Mouse (Mus musculus) liver, embryonic 15.5 days (tissue): ENCODE results near the gene Art3. TPM values are rescaled to one million over a fixed set of nuclear protein-coding genes. Genes with fewer than 3 reads are reported as not detected.

ENCODE experiments used
- ATAC-seq: fragments of 200-750 bp; cut with Nextera tagmentation; 2 replicates; pipeline ENCODE4 v1.8.0; 2017; ENCODE audit warnings: moderate number of reproducible peaks, mild to moderate bottlenecking, moderate library complexity; ENCODE audit not compliant: insufficient read depth
- H3K27ac ChIP-seq: fragments of 300-500 bp; sonication (generic); replicated peaks from 2 replicates; pipeline ENCODE4 v1.5.1; 2015; ENCODE audit warnings: mild to moderate bottlenecking, inconsistent platforms
- H3K27me3 ChIP-seq: fragments of 300-500 bp; sonication (generic); 2 replicates; pipeline ENCODE4 v1.6.1; 2015; ENCODE audit warnings: mild to moderate bottlenecking, inconsistent platforms
- H3K36me3 ChIP-seq: fragments of 300-500 bp; sonication (generic); replicated peaks from 2 replicates; pipeline ENCODE4 v1.6.1; 2015; ENCODE audit warnings: moderate library complexity, mild to moderate bottlenecking, inconsistent platforms
- H3K4me1 ChIP-seq: fragments of 300-500 bp; sonication (generic); replicated peaks from 2 replicates; pipeline ENCODE4 v1.6.1; 2015; ENCODE audit warnings: inconsistent platforms
- H3K4me2 ChIP-seq: fragments of 300-500 bp; sonication (generic); 2 replicates; pipeline ENCODE4 v1.6.1; 2015; ENCODE audit warnings: moderate library complexity, mild to moderate bottlenecking, inconsistent platforms
- H3K4me3 ChIP-seq: fragments of 300-500 bp; sonication (generic); replicated peaks from 2 replicates; pipeline ENCODE4 v1.5.1; 2015; ENCODE audit warnings: mild to moderate bottlenecking, inconsistent platforms
- H3K9ac ChIP-seq: fragments of 300-500 bp; sonication (generic); 2 replicates; pipeline ENCODE4 v1.6.1; 2015; ENCODE audit warnings: moderate library complexity, mild to moderate bottlenecking, inconsistent platforms
- H3K9me3 ChIP-seq: fragments of 300-500 bp; sonication (generic); replicated peaks from 2 replicates; pipeline ENCODE4 v1.6.1; 2016; ENCODE audit warnings: inconsistent platforms
- WGBS: fragments of 180-500 bp; shearing (Covaris S2); methylation state at CpG from one replicate; pipeline ENCODE4 v1.1.7; 2015; ENCODE audit warnings: mixed read lengths; ENCODE audit not compliant: insufficient replicate concordance; 5-methylcytosine and 5-hydroxymethylcytosine counted together
- polyA plus RNA-seq: library from polyadenylated mRNA; unstranded; fragments of >200 nt; fragmentation: Nextera tagmentation; extraction: Ambion mirVana; gene quantifications from 2 replicates; pipeline ENCODE4 v1.2.1, GENCODE M21; 2015

Gene Art3
- polyA plus RNA-seq, 1 experiment from 2014 or later: 1.2 TPM

DNA sequence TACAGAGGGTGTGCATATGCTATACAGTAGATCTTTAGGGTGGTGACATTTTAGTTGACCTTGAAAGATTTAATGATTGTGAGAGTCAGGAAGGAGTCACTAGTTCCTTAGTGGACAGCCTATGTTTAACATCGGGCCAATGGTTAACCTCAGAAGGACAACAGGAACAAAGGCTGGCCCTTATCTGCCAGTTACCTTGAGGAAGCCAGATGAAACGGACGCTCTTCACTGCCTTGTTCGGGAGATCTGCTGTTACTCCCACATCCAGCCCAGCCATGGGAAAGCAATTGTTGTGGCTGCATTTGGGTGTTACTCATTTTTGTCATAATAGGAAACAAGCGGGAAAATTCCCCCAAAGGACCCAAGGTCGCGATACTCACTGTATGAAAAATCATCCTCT lies 17.9 kb upstream of the Art3 start:
- Histone ChIP-seq H3K36me3 (no peaks in the 10 kb centered on the region), H3K27me3 (no peaks in the 10 kb centered on the region), H3K27ac (no peak overlapping the region), H3K4me3 (no peak overlapping the region), H3K9ac (no peak overlapping the region), H3K4me1 (peaks cover 39% of the 10 kb centered on the region), H3K9me3 (no peaks in the 10 kb centered on the region), H3K4me2 (no peak overlapping the region)
- WGBS: 13% methylated on average over 7 of the region's 7 CpGs
- no peak for ATAC-seq

- no peaks in the 10 kb centered on the region for H3K27me3 ChIP-seq
- no peak for ATAC-seq
- no peaks in the 10 kb centered on the region for H3K9me3 ChIP-seq
- H3K4me1 ChIP-seq: peaks cover 20% of the 10 kb centered on the region
- no peak overlapping the region for H3K9ac ChIP-seq
- no peak overlapping the region for H3K4me3 ChIP-seq
- no peak overlapping the region for H3K4me2 ChIP-seq
- H3K36me3 ChIP-seq: no peaks in the 10 kb centered on the region
- WGBS: 42% methylated on average over 7 of the region's 7 CpGs
- H3K27ac ChIP-seq: no peak overlapping the region
These were observed 13.5 kb upstream of the Art3 start for GRCm38 (mm10) chr5:92318119-92318518.

- no peak overlapping the region for H3K4me3 ChIP-seq
- no peak for ATAC-seq
- H3K9ac ChIP-seq: no peak overlapping the region
- H3K9me3 ChIP-seq: no peaks in the 10 kb centered on the region
- H3K27ac ChIP-seq: no peak overlapping the region
- H3K4me1 ChIP-seq: peaks cover 22% of the 10 kb centered on the region
- H3K4me2 ChIP-seq: no peak overlapping the region
- H3K27me3 ChIP-seq: no peaks in the 10 kb centered on the region
- no peaks in the 10 kb centered on the region for H3K36me3 ChIP-seq
- WGBS: 75% methylated on average over 14 of the region's 14 CpGs
These were observed 13.0 kb upstream of the Art3 start for GRCm38 (mm10) chr5:92318596-92318995.

GRCm38 (mm10) chr5:92321631-92322400 lies 9.8 kb upstream of the Art3 start:
- 53% methylated on average over 8 of the region's 8 CpGs for WGBS
- peaks cover 3% of the 10 kb centered on the region; the same call in 1 of the 2 replicates for H3K27me3 ChIP-seq
- peaks cover 14% of the 10 kb centered on the region for H3K4me1 ChIP-seq
- no peak for ATAC-seq
- H3K4me2 ChIP-seq: no peak overlapping the region
- no peak overlapping the region for H3K9ac ChIP-seq
- H3K9me3 ChIP-seq: no peaks in the 10 kb centered on the region
- H3K4me3 ChIP-seq: no peak overlapping the region
- H3K27ac ChIP-seq: no peak overlapping the region
- H3K36me3 ChIP-seq: no peaks in the 10 kb centered on the region

- Histone ChIP-seq H3K4me3 (no peak overlapping the region), H3K27me3 (peaks cover 6% of the 10 kb centered on the region; the same call in 1 of the 2 replicates), H3K36me3 (no peaks in the 10 kb centered on the region), H3K9ac (no peak overlapping the region), H3K4me1 (peaks cover 14% of the 10 kb centered on the region), H3K27ac (no peak overlapping the region), H3K4me2 (no peak overlapping the region), H3K9me3 (no peaks in the 10 kb centered on the region)
- ATAC-seq: no peak
- WGBS: 61% methylated on average over 4 of the region's 4 CpGs
These were observed 9.0 kb upstream of the Art3 start for GRCm38 (mm10) chr5:92322612-92323011.

- Histone ChIP-seq H3K9ac (no peak overlapping the region), H3K36me3 (no peaks in the 10 kb centered on the region), H3K27me3 (peaks cover 6% of the 10 kb centered on the region; the same call in 1 of the 2 replicates), H3K4me1 (peaks cover 7% of the 10 kb centered on the region), H3K4me2 (no peak overlapping the region), H3K4me3 (no peak overlapping the region), H3K27ac (no peak overlapping the region), H3K9me3 (no peaks in the 10 kb centered on the region)
- WGBS: 58% methylated on average over 5 of the region's 5 CpGs
- no peak for ATAC-seq
These were observed 8.4 kb upstream of the Art3 start for GRCm38 (mm10) chr5:92323264-92323663.

DNA sequence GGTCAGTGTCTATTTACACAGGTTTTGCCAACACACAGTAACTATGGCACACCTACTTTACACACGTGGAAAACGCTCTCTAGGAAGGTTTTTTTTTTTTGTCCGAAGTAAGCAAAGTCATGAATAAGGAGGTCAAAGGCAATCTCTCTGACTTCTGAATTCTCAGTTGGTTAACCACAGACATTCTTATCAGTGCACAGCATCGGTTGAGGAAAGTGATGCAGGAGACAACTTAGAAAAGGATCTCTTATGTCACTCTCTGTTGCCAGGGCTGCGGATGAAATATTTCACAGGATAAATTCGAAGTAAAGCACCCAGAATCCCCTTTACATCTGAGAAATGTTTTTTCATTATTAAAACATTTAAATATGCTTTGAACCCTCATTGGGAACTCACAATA lies 4.3 kb upstream of the Art3 start:
- H3K36me3 ChIP-seq: no peaks in the 10 kb centered on the region
- H3K27ac ChIP-seq: no peak overlapping the region
- H3K4me1 ChIP-seq: peaks cover 6% of the 10 kb centered on the region; the same call in 1 of the 2 replicates
- no peak for ATAC-seq
- no peak overlapping the region for H3K4me3 ChIP-seq
- no peaks in the 10 kb centered on the region for H3K9me3 ChIP-seq
- H3K4me2 ChIP-seq: no peak overlapping the region
- H3K9ac ChIP-seq: no peak overlapping the region
- 16% methylated on average over 6 of the region's 6 CpGs for WGBS
- peaks cover 6% of the 10 kb centered on the region; the same call in 1 of the 2 replicates for H3K27me3 ChIP-seq

GRCm38 (mm10) chr5:92327929-92328328 lies 3.7 kb upstream of the Art3 start, which contains the start of gene Cxcl9:
Cxcl9 (minus strand) TSS chr5:92328079.
- Histone ChIP-seq H3K27me3 (peaks cover 6% of the 10 kb centered on the region; the same call in 1 of the 2 replicates), H3K9me3 (no peaks in the 10 kb centered on the region), H3K9ac (no peak within 1 kb of the TSS), H3K4me1 (peaks cover 6% of the 10 kb centered on the region; the same call in 1 of the 2 replicates), H3K36me3 (no peaks in the 10 kb centered on the region), H3K27ac (no peak within 1 kb of the TSS), H3K4me2 (no peak within 1 kb of the TSS), H3K4me3 (no peak within 1 kb of the TSS)
- WGBS: 50% methylated on average over 7 of the region's 7 CpGs
- no peak for ATAC-seq

GRCm38 (mm10) chr5:92331122-92331521 lies 505 bp upstream of the Art3 start:
- 74% methylated on average over 12 of the region's 12 CpGs for WGBS
- Histone ChIP-seq H3K9ac (no peak overlapping the region), H3K4me3 (no peak overlapping the region), H3K27ac (no peak overlapping the region), H3K36me3 (no peaks in the 10 kb centered on the region), H3K27me3 (peaks cover 6% of the 10 kb centered on the region; the same call in 1 of the 2 replicates), H3K4me2 (no peak overlapping the region), H3K9me3 (no peaks in the 10 kb centered on the region), H3K4me1 (0 out of 2 replicates have a peak, but pooled peaks cover 2% of the 10 kb centered on the region)
- no peak for ATAC-seq

GRCm38 (mm10) chr5:92332359-92332840 lies 773 bp downstream of the Art3 start:
- Histone ChIP-seq H3K27ac (peak overlapping the region; percentile 33; the same call in 1 of the 2 replicates), H3K4me2 (no peak overlapping the region), H3K9me3 (no peaks in the 10 kb centered on the region), H3K9ac (no peak overlapping the region), H3K27me3 (no peaks in the 10 kb centered on the region), H3K4me3 (no peak overlapping the region), H3K36me3 (no peaks in the 10 kb centered on the region), H3K4me1 (0 out of 2 replicates have a peak, but pooled peaks cover 2% of the 10 kb centered on the region)
- WGBS: 67% methylated on average over 9 of the region's 9 CpGs
- ATAC-seq: no peak

DNA sequence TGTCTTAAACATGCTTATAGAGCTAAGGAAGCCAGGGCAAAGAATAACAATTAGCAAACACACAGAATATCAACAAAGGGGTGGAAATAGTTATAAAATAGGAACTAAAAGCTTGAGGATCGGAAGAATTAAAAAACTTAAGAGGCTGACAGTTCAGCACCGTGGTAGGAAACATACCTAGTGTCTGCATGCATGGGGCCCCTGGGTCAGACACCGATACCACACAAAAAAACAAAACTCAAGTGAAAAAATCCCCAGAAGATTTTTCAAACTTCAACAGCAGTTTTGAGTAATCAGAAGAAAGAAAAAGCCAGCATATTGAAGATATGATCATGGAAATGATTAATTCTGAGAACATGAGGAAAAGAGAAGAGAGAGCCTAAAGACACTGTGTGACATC lies 5.1 kb downstream of the Art3 start:
- no peak overlapping the region for H3K4me2 ChIP-seq
- H3K27ac ChIP-seq: no peak overlapping the region
- no peaks in the 10 kb centered on the region for H3K27me3 ChIP-seq
- H3K4me1 ChIP-seq: 0 out of 2 replicates have a peak, but pooled peaks cover 2% of the 10 kb centered on the region
- no peak overlapping the region for H3K9ac ChIP-seq
- 37% methylated on average over 3 of the region's 3 CpGs for WGBS
- H3K4me3 ChIP-seq: no peak overlapping the region
- H3K36me3 ChIP-seq: no peaks in the 10 kb centered on the region
- H3K9me3 ChIP-seq: no peaks in the 10 kb centered on the region
- no peak for ATAC-seq
